Mouse (Mus musculus): ENCODE data around the gene Paqr9. TPM values are rescaled to one million over a fixed set of nuclear protein-coding genes. Genes with fewer than 3 reads are reported as not detected.
"Not testable (repeated sequence)": the region's sequence is repeated elsewhere in the genome, so short reads cannot be mapped to it uniquely, and the experiment has no call there.

Paqr9 gene
- total RNA-seq (2021) = 1 to 10 TPM; 2.0 to 3.2 TPM
- long read RNA-seq, experiment 1, full-length matches to known transcripts = 3 of 3 reads
- long read RNA-seq, experiment 1, partial matches to known transcripts = 0 of 3 reads
- long read RNA-seq, experiment 1, other reads (novel, unspliced or antisense) = 0 of 3 reads
- long read RNA-seq, experiment 2 = 0 reads

GRCm38 (mm10) chr9:95559059-95559935 is at the start of gene Paqr9:
Gene Paqr9, plus strand, starts transcription at chr9:95559657.
- no peak for DNase-seq (ENCODE audit: low spot score)

DNA sequence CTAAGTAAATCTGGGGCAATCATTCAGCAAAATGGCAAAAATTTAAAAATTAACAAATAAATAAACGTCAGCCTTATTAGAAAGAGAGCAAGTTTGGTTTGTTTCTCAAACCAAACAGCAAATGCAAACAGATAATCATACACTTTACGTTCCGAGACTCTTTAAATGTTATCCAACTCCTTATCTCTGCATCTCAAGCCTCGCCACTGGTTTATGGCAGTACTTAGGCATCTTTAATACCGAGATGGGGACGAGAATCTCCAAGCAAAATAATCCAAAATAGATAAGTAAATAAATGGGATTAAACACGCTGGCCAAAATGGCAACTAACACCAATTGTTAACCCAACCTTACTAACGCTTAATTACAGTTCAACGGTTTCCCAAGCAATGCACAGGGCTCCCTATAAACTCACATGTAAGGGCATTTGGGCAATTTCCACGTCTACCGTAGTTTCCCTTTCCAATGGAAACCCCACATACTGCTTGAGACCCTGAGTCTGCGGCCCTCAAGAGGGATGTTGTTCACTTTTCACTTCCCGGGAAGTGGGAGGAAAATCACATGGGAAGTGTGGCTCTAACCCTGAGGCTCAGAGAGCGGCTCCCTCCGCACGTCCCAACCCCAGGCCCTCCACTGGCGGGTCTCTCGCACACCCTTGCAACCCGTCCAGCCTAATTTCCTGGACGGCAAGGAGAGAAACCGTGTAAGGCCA is 48.6 kb upstream of the Paqr9 start:
- no peak for DNase-seq (ENCODE audit: low spot score)

DNA sequence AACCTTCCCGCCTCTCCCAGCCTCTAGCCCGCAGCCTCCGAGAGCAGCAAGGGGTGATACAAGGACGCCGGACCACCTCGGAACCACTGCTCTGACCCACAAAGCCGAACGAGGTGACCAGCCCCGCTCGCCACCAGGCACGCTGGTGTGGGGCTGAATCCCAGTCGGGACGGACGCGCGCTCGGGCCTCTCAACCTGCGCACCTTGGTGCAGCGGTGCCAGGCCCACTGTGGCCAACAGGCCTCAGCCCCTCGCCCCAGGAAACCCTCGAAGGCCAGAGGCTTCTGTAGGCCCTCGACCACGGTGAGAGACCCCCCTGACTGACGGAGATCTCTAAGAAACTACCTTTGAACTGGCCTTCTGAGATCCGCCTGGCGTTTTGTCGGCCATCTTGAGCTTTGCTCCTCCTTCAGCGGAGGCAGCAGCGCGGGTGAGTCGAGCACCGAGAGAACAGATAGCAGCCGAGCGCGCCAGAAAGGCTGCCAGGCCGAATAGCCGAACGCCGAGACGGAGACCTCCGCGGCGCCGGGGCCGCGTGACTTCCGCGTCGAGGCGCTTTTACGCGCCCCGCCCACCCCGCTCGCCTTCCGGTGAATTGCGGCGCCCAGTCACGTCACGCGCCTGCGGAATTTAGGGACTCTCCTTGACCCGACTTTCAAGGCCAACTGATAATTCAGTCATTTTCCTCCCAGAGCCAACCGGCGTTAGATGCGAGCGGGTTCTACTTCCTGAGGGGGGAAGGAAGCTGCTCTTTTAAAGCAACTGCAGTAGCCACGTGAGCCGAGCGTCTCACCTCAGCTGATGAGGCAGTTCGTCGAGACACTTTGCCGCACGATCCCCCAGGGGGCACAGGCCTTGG is 47.8 kb upstream of the Paqr9 start, which contains the start of gene U2surp:
TSS of gene U2surp (minus strand) at position 525 of the 859 bp plus-strand sequence.
- peak; percentile 96 for DNase-seq (ENCODE audit: low spot score)

GRCm38 (mm10) chr9:95512331-95513030 is 47.0 kb upstream of the Paqr9 start:
- no peak for DNase-seq (ENCODE audit: low spot score)

- DNase-seq (ENCODE audit: low spot score) = no peak
These were observed 45.7 kb upstream of the Paqr9 start for GRCm38 (mm10) chr9:95513776-95514175.

DNA sequence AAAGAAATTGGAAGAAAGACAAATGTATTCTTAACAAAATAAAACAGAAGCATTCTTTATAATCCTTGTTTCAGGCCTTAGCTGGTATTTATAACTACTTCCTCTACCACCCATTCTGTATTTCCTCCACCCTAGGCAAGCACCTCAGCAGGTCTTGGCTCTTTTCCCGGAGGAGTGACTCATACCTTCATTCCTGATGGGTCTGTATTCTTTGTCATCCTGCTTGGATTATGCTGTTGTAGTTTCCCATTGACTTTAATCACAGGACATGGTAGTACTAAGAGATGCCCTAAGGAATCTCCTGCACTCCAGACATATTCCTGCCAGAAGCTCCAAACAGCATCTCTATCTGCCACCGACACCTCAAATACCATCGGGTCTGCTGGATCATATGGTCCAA is 45.1 kb upstream of the Paqr9 start:
- DNase-seq (ENCODE audit: low spot score) = not testable (repeated sequence)

- DNase-seq (ENCODE audit: low spot score) = no peak
These were observed 38.9 kb upstream of the Paqr9 start for GRCm38 (mm10) chr9:95520563-95520962.

GRCm38 (mm10) chr9:95521031-95521430 is 38.4 kb upstream of the Paqr9 start:
- no peak for DNase-seq (ENCODE audit: low spot score)

- DNase-seq (ENCODE audit: low spot score) = no peak
These were observed 37.9 kb upstream of the Paqr9 start for GRCm38 (mm10) chr9:95521566-95521965.

DNA sequence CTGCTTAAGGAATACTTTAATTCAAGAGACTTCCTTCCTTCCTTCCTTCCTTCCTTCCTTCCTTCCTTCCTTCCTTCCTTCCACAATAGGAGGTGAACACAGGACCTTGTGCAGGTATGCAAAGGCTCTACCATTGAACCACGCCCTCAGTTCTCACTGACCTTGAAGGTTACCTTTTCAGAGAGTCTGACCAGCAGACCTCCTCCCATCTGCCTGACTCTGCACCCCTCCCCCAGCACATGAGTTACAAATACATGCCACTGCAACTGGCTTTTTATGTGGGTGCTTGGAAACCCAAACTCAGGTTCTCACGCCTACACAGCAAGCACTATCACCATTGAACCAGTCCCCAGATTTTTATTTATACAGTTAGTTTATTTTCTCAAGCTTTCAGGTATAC is 36.9 kb upstream of the Paqr9 start:
- no peak for DNase-seq (ENCODE audit: low spot score)

DNA sequence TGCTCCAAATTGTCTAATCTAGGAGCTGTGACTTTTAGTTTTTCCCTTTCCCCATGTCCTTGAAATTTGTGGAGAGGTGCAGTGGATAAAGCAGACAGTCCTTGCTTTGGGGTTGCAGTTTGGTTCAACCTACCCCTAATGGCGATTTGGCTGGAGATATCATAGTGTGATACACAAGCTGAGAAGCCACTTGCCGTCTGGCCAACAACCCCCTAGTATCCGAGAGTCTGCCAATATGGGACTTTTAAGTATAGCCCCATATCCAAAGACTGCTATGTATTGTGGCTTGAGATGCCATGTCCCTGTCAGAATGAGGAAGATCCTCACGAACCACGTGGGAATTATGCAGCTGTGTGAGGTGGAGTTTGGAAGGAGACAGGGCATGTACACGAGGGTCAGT is 34.1 kb upstream of the Paqr9 start:
- no peak for DNase-seq (ENCODE audit: low spot score)

DNA sequence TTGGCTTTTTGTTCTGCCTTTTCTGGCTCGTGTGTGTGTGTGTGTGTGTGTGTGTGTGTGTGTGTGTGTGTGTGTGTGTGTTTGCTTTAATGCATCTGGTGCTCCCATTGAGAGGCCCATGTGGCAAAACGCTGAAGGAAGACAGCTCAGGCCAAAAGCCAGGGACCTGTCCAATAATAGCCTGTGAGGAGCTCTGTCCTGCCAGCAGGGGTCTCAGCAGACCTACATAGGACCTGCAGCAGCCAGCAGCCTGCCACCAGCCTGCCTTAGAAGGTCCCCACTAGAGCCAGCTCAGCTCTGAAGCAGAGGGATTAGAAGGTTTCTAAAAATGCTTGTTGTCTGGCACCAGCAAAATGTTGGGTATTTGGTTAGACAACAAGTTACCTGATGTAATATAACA is 33.5 kb upstream of the Paqr9 start:
- no peak for DNase-seq (ENCODE audit: low spot score)

DNA sequence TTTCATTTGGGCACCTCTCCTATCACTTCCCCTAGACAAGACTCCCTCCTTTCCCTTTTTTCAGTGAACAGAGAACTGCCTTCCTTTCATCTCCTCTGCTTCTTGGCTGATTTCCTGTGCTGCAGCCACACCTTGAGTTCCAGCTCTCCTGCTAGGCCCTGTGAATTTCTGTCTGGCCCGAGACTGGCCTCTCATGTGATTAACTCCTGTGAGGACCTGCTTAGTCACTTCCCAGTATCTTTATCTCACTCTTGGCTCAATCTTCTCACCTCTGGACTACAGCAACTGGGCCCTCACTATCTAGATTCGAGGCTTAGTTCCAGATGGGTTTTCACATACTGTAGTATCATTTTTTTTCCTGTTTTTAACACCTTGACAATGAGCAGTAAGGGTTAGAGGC is 31.8 kb upstream of the Paqr9 start:
- no peak for DNase-seq (ENCODE audit: low spot score)

DNA sequence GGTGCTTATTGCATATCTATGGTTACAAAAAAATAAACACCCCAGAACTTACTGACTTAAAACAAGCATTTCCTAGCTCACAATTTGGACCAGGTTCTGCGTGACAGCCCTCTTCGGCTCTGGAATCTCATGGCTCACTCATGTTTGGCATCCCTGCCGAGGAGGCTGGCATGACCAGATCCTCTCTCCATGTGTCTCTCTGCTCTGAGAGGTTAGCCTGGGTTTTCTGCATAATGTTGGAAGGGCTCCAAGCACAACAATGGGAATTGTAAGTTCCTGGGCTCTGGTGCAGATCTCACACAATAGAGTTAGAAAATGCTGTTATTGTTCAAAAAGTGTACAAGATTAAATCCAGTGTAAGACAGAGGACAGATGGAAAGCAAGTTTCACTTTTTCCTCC is 28.3 kb upstream of the Paqr9 start:
- no peak for DNase-seq (ENCODE audit: low spot score)

- DNase-seq (ENCODE audit: low spot score) = no peak
These were observed 25.6 kb upstream of the Paqr9 start for GRCm38 (mm10) chr9:95533817-95534216.

- DNase-seq (ENCODE audit: low spot score) = no peak
These were observed 20.2 kb upstream of the Paqr9 start for GRCm38 (mm10) chr9:95539176-95539800.

DNA sequence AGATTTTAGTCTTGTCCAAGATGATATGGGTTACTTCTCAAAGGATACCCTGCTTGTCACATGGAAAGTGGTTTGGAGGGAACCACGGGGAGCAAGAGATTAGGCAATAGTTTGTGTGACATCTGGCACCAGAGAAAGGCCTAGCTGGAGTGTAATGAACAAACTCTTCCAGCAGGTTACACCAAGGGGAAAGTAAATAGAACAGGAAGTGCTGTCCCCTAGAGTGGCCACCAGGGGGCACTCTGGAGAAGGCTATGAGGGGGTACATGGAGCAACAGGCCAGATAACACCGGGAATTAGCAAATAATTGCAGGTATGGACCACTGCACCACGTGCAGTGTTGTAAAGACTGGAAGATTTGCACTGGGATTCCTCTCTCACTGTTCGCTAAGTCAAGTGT is 19.0 kb upstream of the Paqr9 start:
- DNase-seq (ENCODE audit: low spot score) = peak; percentile 62

- DNase-seq (ENCODE audit: low spot score) = no peak
These were observed 18.2 kb upstream of the Paqr9 start for GRCm38 (mm10) chr9:95541208-95541607.

- no peak for DNase-seq (ENCODE audit: low spot score)
These were observed 17.6 kb upstream of the Paqr9 start for GRCm38 (mm10) chr9:95541650-95542432.

Measured in gastrocnemius, adult 18-20 months (tissue).